Mouse (Mus musculus): Measurements from ENCODE around the gene Thap3. TPM values are rescaled to one million over a fixed set of nuclear protein-coding genes. Genes with fewer than 3 reads are reported as not detected.

Gene Thap3
- polyA plus RNA-seq, 1 experiment from 2014 or later: 31.7 TPM

DNA sequence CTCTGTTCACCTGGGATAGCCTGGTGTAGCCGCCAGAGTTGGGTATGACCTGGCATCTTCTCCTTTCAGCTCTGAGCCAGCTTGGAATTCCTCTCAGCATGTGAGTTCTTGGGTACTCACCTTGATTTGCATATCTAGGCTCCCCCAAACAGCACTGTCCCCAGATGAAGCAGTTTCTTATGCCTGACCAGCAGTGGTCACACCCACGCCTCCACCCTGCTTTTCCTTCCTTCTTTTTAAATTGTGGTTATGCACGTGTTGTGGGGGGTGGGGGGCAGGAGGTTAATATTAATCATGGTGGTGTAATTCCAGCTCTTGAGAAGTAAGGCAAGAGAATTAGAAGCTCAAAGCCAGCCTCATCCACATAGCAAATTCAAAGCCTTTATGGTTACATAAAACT lies 26.0 kb downstream of the Thap3 start:
- peaks cover 72% of the 10 kb centered on the region for H3K36me3 ChIP-seq (ENCODE audit: control insufficient read depth, insufficient read depth, low read length)
- no peak overlapping the region for H3K9ac ChIP-seq (ENCODE audit: low read depth, low read length)
- H3K9me3 ChIP-seq (ENCODE audit: control insufficient read depth, low read length): no peaks in the 10 kb centered on the region
- no peak overlapping the region for H3K4me2 ChIP-seq (ENCODE audit: low read depth, low read length)
- WGBS: 83% methylated on average over 3 of the region's 3 CpGs
- H3K27ac ChIP-seq (replicated peaks; ENCODE audit: low read depth, low read length): no peak overlapping the region
- H3K4me3 ChIP-seq (ENCODE audit: low read depth, low read length): no peak overlapping the region
- ATAC-seq (ENCODE audit: low read depth) (no peak), DNase-seq (ENCODE audit: low spot score) (no peak)
- no peaks in the 10 kb centered on the region for H3K27me3 ChIP-seq (replicated peaks; ENCODE audit: control insufficient read depth, insufficient read depth, low read length)
- no peaks in the 10 kb centered on the region for H3K4me1 ChIP-seq (ENCODE audit: control insufficient read depth, insufficient read depth, low read length)

DNA sequence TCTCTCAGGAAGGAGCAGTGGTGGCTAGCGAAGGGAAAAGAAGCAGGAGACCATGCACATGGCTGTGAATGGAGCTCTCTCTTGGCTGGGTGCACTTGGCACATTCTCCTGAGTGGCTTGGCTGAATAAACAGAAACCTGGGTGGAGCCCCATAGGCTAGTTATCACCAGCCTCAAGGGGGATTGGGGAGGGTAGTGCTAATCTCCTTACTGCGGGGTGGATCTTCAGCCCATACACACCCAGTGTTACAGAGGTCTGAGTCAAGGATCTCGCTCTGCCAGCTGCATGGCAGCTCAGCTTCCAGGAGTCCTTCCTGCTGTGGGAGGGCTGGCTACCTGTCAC lies 28.3 kb downstream of the Thap3 start:
- Histone ChIP-seq H3K4me3 (ENCODE audit: low read depth, low read length) (no peak overlapping the region), H3K27ac (replicated peaks; ENCODE audit: low read depth, low read length) (no peak overlapping the region), H3K4me1 (ENCODE audit: control insufficient read depth, insufficient read depth, low read length) (no peaks in the 10 kb centered on the region), H3K27me3 (replicated peaks; ENCODE audit: control insufficient read depth, insufficient read depth, low read length) (no peaks in the 10 kb centered on the region), H3K9me3 (ENCODE audit: control insufficient read depth, low read length) (no peaks in the 10 kb centered on the region), H3K36me3 (ENCODE audit: control insufficient read depth, insufficient read depth, low read length) (peaks cover 80% of the 10 kb centered on the region), H3K9ac (ENCODE audit: low read depth, low read length) (no peak overlapping the region), H3K4me2 (ENCODE audit: low read depth, low read length) (no peak overlapping the region)
- peak; percentile 19 for DNase-seq (ENCODE audit: low spot score)
- 76% methylated on average over 3 of the region's 3 CpGs for WGBS
- ATAC-seq (ENCODE audit: low read depth): peak; percentile 41; the same call in 1 of the 2 replicates

DNA sequence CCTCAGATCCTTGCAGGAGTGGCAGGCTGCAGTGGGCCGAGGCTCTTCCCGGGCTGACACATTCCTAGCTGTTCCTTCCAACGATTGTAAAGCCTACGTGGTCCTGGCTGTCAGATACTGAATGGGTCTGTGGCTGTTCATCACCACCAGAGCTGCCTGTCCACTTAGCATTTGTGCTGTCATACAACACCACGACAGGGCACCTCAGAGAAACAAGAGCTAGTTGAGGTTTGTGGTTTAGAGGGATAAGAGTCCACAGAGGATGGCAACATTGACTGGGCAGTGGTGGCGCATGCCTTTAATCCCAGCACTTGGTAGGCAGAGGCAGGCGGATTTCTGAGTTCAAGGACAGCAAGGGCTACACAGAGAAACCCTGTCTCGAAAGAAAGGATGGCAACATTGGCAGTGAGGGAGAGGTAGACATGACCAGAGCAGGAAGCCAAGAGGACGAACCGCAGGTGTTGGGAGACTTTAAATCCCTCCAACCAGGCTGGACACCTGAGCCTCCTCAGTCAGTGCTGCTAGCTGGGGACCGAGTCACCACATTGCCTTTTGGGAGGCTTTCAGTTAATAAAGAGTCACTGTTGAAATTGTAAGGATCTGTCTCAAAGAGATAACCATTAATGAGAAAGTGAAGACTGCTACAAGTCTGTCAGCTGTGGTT lies 28.8 kb downstream of the Thap3 start:
- H3K4me1 ChIP-seq (ENCODE audit: control insufficient read depth, insufficient read depth, low read length): no peaks in the 10 kb centered on the region
- no peak for ATAC-seq (ENCODE audit: low read depth)
- no peak overlapping the region for H3K4me3 ChIP-seq (ENCODE audit: low read depth, low read length)
- H3K9me3 ChIP-seq (ENCODE audit: control insufficient read depth, low read length): no peaks in the 10 kb centered on the region
- H3K9ac ChIP-seq (ENCODE audit: low read depth, low read length): no peak overlapping the region
- H3K4me2 ChIP-seq (ENCODE audit: low read depth, low read length): no peak overlapping the region
- H3K27me3 ChIP-seq (replicated peaks; ENCODE audit: control insufficient read depth, insufficient read depth, low read length): no peaks in the 10 kb centered on the region
- peaks cover 79% of the 10 kb centered on the region for H3K36me3 ChIP-seq (ENCODE audit: control insufficient read depth, insufficient read depth, low read length)
- 86% methylated on average over 11 of the region's 11 CpGs for WGBS
- no peak overlapping the region for H3K27ac ChIP-seq (replicated peaks; ENCODE audit: low read depth, low read length)
- no peak for DNase-seq (ENCODE audit: low spot score)

DNA sequence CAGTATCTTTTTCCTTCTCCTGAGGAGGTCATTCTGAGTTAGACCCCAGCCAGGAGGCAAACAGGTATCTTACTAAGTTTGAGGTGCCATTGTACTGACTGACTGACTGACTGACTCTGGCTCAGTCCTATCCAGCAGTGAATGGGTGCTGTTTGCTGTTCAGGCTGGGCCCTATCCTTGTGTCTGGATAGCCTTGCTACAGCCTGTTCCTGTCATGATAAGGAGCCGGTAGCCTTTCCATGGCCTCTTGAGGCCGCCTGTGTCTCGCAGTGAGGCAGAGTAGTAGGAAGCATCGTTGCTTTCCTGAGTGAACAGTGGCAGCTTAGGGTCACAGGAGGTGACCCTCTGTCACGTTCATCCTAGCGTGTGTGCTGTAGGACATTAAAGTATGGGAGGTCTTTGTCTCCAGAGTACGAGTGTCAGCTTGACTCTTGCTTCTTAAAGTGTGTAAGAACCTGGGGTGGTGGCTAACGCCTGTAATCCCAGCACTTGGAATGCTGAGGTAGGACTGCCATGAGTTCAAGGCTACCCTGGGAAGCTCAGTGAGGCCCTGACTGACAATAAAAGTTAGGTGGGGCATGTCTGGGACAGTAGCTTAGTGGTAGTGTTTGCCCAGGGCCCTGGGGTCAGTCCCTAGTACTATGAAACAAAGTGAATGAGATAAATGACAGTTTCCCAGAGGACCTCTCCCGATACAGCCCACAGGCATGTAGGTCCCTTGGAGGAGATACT lies 31.0 kb downstream of the Thap3 start:
- Histone ChIP-seq H3K9ac (ENCODE audit: low read depth, low read length) (no peak overlapping the region), H3K4me2 (ENCODE audit: low read depth, low read length) (no peak overlapping the region), H3K4me1 (ENCODE audit: control insufficient read depth, insufficient read depth, low read length) (no peaks in the 10 kb centered on the region), H3K27ac (replicated peaks; ENCODE audit: low read depth, low read length) (no peak overlapping the region), H3K36me3 (ENCODE audit: control insufficient read depth, insufficient read depth, low read length) (peaks cover 79% of the 10 kb centered on the region), H3K27me3 (replicated peaks; ENCODE audit: control insufficient read depth, insufficient read depth, low read length) (no peaks in the 10 kb centered on the region), H3K9me3 (ENCODE audit: control insufficient read depth, low read length) (no peaks in the 10 kb centered on the region), H3K4me3 (ENCODE audit: low read depth, low read length) (no peak overlapping the region)
- ATAC-seq (ENCODE audit: low read depth) (no peak), DNase-seq (ENCODE audit: low spot score) (no peak)
- WGBS: 90% methylated on average over 9 of the region's 9 CpGs

DNA sequence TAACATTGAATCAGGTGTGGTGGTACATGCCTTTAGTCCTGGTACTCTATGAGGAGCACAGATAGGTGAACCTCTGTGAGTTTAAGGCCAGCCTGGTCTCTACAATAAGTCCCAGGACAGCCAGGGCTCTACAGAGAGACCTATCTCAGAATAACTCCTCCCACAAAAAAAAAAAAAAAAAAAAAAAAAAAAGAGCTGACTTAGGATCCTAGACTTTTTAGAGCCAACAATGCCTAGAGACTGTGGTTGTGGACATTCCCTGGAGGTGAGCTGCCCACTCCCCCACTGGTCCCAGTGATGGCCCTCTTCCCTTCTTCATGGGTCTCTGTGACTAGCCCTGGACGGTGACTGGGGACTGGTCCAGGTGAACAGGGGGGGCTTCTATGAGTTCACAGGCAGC lies 33.0 kb downstream of the Thap3 start:
- H3K4me1 ChIP-seq (ENCODE audit: control insufficient read depth, insufficient read depth, low read length): no peaks in the 10 kb centered on the region
- no peak overlapping the region for H3K4me2 ChIP-seq (ENCODE audit: low read depth, low read length)
- no peak for DNase-seq (ENCODE audit: low spot score)
- H3K27ac ChIP-seq (replicated peaks; ENCODE audit: low read depth, low read length): no peak overlapping the region
- no peaks in the 10 kb centered on the region for H3K9me3 ChIP-seq (ENCODE audit: control insufficient read depth, low read length)
- 91% methylated on average over 1 of the region's 1 CpGs for WGBS
- no peak for ATAC-seq (ENCODE audit: low read depth)
- H3K9ac ChIP-seq (ENCODE audit: low read depth, low read length): no peak overlapping the region
- H3K27me3 ChIP-seq (replicated peaks; ENCODE audit: control insufficient read depth, insufficient read depth, low read length): no peaks in the 10 kb centered on the region
- peaks cover 77% of the 10 kb centered on the region for H3K36me3 ChIP-seq (ENCODE audit: control insufficient read depth, insufficient read depth, low read length)
- H3K4me3 ChIP-seq (ENCODE audit: low read depth, low read length): no peak overlapping the region

DNA sequence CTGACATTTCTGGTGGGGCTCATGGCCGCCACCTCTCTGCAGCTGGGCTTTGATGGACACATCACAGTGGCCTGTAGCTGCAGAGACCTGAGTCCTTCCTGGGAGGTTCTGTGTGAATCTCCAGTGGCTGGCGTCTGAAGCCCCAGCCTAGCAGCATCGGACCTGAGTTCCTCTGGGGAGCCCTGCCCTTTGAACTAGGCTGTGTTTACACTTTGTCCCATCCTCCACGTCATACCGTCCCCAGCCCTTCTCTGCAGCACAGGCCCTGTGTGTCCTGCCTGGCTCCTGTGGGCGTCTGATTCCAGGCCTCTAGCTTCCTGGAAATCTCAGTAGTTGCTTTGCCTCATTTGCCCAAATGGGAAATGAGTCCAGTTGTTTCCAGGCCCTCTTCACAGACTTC lies 35.6 kb downstream of the Thap3 start:
- Histone ChIP-seq H3K9me3 (ENCODE audit: control insufficient read depth, low read length) (no peaks in the 10 kb centered on the region), H3K9ac (ENCODE audit: low read depth, low read length) (no peak overlapping the region), H3K27ac (replicated peaks; ENCODE audit: low read depth, low read length) (no peak overlapping the region), H3K4me1 (ENCODE audit: control insufficient read depth, insufficient read depth, low read length) (no peaks in the 10 kb centered on the region), H3K4me3 (ENCODE audit: low read depth, low read length) (no peak overlapping the region), H3K4me2 (ENCODE audit: low read depth, low read length) (no peak overlapping the region), H3K27me3 (replicated peaks; ENCODE audit: control insufficient read depth, insufficient read depth, low read length) (no peaks in the 10 kb centered on the region), H3K36me3 (ENCODE audit: control insufficient read depth, insufficient read depth, low read length) (peaks cover 60% of the 10 kb centered on the region)
- ATAC-seq (ENCODE audit: low read depth) (no peak), DNase-seq (ENCODE audit: low spot score) (no peak)
- WGBS: 83% methylated on average over 6 of the region's 6 CpGs

DNA sequence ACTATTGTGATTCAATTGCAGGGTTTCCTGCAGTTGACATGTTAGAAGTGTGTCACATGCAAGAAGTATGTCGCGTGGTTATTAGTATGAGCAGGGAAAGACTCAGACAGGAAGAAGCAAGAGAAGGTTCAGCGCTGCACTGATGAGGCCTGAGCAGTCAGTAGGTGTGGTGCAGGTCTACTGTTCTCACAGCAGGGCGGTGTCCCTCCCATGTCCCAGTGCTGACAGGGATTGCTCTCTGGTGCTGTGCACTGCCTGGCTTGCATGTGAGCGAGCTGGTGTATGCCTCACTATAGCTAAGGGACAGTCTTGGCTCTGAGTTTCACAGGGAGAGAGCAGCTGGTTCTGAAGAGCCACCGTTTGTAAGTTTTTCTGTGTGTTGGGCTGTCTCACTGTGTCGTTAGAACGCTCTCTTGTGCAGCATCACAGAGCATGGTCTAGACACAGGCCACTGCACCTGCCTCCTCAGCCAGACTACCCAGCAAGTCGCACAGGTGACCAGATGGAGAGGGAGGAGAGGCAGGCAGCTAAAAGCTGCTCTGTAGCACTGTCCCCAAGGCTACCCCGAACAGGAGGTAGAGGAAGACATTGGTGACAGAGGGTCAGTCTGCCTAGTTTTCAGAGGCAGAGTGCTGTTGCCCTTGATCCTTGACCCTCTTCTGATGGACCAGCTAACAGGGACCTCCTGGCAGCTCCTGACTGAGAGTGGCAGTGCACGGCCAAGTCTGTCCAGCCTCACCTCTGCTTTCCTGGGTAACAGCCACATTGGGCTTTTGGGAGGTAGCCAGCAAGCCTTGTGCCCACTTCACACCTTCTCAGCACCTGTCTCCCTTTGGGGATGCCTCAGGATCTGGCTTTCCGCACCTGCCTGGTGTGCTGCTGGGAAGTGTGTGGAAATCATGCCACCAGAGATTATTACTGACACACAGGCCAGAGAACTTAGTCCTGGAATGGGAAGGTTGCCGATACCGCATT lies 40.0 kb downstream of the Thap3 start:
- H3K9me3 ChIP-seq (ENCODE audit: control insufficient read depth, low read length): no peaks in the 10 kb centered on the region
- ATAC-seq (ENCODE audit: low read depth) (no peak), DNase-seq (ENCODE audit: low spot score) (no peak)
- H3K36me3 ChIP-seq (ENCODE audit: control insufficient read depth, insufficient read depth, low read length): peaks cover 26% of the 10 kb centered on the region
- WGBS: 90% methylated on average over 14 of the region's 14 CpGs
- no peak overlapping the region for H3K9ac ChIP-seq (ENCODE audit: low read depth, low read length)
- no peak overlapping the region for H3K27ac ChIP-seq (replicated peaks; ENCODE audit: low read depth, low read length)
- H3K27me3 ChIP-seq (replicated peaks; ENCODE audit: control insufficient read depth, insufficient read depth, low read length): no peaks in the 10 kb centered on the region
- H3K4me2 ChIP-seq (ENCODE audit: low read depth, low read length): no peak overlapping the region
- H3K4me3 ChIP-seq (ENCODE audit: low read depth, low read length): no peak overlapping the region
- no peaks in the 10 kb centered on the region for H3K4me1 ChIP-seq (ENCODE audit: control insufficient read depth, insufficient read depth, low read length)

DNA sequence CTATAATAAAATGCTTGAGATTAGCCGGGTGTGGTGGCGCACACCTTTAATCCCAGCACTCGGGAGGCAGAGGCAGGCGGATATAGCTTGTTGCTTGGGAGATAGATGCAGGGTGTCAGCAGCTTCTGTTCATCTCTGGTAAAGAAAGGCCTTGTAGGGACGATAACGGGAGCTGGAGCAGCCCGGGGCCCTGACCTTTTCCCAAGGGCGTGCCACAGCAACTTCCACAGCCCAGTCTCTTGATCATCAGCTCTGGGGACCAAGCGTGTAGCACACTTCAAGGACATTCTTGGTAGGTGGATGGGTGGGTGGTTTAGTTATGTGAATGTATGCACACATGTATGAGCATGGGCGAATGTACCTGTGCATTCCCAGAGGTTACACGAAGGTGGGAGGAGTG lies 42.6 kb downstream of the Thap3 start:
- no peaks in the 10 kb centered on the region for H3K27me3 ChIP-seq (replicated peaks; ENCODE audit: control insufficient read depth, insufficient read depth, low read length)
- H3K36me3 ChIP-seq (ENCODE audit: control insufficient read depth, insufficient read depth, low read length): peaks cover under 1% of the 10 kb centered on the region; the same call in 1 of the 2 replicates
- no peaks in the 10 kb centered on the region for H3K4me1 ChIP-seq (ENCODE audit: control insufficient read depth, insufficient read depth, low read length)
- ATAC-seq (ENCODE audit: low read depth) (no peak), DNase-seq (ENCODE audit: low spot score) (no peak)
- no peak overlapping the region for H3K9ac ChIP-seq (ENCODE audit: low read depth, low read length)
- H3K9me3 ChIP-seq (ENCODE audit: control insufficient read depth, low read length): no peaks in the 10 kb centered on the region
- 87% methylated on average over 11 of the region's 11 CpGs for WGBS
- H3K4me3 ChIP-seq (ENCODE audit: low read depth, low read length): no peak overlapping the region
- H3K4me2 ChIP-seq (ENCODE audit: low read depth, low read length): no peak overlapping the region
- no peak overlapping the region for H3K27ac ChIP-seq (replicated peaks; ENCODE audit: low read depth, low read length)
